Mouse (Mus musculus) testis, adult 2 months (tissue): Measurements from ENCODE around the gene Tle3.

Experiments used
- CTCF ChIP-seq: fragments of 200-500 bp; IDR thresholded peaks from 2 replicates; pipeline ENCODE4 v1.5.1; 2012; ENCODE audit warnings: low read depth, mild to moderate bottlenecking, inconsistent platforms, low read length, moderate library complexity; ENCODE audit not compliant: control insufficient read depth, insufficient read depth, insufficient replicate concordance
- POLR2A ChIP-seq: fragments of 200-500 bp; IDR thresholded peaks from 2 replicates; pipeline ENCODE4 v1.6.1; 2012; ENCODE audit warnings: low read depth, mild to moderate bottlenecking, inconsistent platforms, low read length, moderate library complexity; ENCODE audit not compliant: control insufficient read depth

GRCm38 (mm10) chr9:61375802-61376561 lies 3.8 kb downstream of the Tle3 start:
- TF ChIP-seq CTCF (no peak), POLR2A (no peak)
